Mouse (Mus musculus) heart, adult 9 months (tissue): ENCODE data around the gene Cbx8.
A peak's percentile ranks its signal among the peaks of the same experiment; 100 is the strongest.

ENCODE experiments used
- DNase-seq, 2 experiments: peaks; one replicate each; pipeline ENCODE4 v3.0.0; 2022; ENCODE audit warnings: low spot score in 2 of 2

Cbx8 gene

GRCm38 (mm10) chr11:119079445-119079837, 38.7 kb upstream of the Cbx8 start:
- no peak for DNase-seq

DNA sequence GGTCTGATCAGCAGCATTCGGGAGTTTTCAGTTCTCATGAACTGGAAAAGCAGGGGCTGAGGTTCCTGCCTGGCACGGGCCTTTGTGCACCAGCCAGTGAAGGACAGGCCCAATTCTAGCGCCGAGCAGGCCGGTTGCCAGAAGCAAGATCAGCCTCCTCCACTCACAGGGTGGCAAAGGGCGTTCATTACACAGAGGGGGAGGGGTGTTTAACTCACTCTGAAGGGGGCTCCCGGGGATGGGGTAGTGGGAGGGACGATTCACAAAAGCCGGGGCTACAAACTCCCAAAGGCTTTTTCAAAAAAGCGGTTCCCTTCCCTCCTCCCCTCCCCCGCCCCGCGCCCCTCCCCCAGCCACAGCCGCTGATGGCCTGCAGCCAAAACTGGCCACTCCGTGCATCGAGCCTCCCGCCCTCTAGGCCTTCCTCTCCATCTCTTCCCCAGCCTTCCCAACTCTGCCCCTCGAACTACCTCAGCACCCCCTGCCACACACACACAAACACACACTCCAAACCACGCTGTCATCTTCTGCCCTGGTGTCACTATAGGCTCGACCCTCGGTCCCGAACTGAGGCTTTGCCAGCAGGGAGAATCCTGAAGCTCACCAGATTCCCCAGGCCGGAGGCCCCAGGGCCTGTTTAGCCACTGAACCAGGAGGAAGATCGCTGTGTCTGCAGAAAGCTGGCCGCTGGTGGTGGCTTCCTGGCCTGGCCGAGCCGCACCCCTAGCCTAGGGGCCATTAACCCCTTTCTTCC, 38.1 kb upstream of the Cbx8 start:
- DNase-seq, result peak in 1 of 2 experiments; percentile 43

- no peak for DNase-seq
These were observed 37.0 kb upstream of the Cbx8 start for GRCm38 (mm10) chr11:119077755-119078154.

DNA sequence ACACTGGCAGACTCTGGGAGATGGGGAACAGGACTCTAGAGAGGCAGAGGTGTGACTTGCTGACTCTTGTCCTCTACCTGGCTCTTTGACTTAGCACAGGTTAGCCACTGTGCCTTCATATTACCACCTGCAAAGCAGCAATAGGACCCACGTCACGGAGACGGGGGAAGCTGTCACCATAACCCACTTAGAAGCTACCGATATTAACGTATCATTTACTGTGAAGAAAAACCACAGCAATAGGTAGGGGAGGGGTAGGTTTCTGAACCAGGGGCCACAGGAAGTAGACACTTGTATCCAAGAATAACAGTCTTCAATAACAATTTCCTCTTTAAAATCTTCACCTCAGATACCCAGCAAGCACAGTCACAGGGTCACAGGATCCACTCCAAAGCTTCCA, 35.0 kb upstream of the Cbx8 start:
- DNase-seq, result no peak

DNA sequence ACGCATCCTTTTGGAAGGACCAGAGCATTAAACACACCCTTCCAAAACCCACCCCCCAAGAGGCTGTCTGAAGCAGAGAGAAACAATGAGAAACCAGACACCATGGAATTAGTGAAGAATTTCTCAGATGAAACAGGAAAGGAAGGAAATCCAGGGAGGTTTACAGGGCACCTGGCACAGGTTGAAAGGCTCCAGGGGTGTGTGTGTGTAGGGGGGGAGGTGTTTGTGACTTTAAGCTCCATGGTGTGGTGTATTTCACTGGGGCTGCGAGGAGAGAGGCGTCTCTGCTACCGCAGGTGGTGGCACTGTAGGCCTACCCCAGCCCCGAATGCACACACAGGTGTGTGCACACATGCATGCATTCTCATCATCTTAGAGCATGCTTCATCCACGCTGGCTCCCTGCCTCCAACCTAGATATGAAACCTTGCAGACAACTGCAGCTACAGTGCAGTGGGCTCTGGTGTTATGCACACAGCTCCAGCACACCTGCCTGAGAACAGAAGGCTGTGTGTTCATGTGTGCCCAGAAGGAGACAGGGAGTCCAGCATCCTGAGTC, 33.2 kb upstream of the Cbx8 start:
- DNase-seq, result no peak

- no peak for DNase-seq
These were observed 32.2 kb upstream of the Cbx8 start for GRCm38 (mm10) chr11:119072986-119073385.

- no peak for DNase-seq
These were observed 31.5 kb upstream of the Cbx8 start for GRCm38 (mm10) chr11:119072239-119072638.

DNA sequence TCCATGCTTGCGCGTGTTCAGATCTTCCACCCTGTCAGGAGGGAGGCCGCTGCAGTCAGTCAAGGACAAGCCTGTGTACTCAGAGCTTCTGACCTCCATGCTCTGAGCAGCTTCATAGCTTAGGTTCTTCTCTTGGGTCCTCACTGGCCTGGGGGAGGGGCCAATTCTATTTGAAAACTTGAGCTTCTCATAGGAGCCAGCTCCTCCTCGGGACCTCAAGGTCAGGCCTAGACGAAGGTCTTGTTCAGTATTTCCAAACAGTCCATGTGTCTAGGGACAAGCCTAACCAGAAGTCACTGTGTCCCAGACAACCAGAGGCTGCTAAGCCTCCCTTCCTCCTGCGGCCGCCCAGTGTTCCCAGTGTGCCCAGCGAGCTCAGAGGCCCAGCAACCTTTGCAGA, 26.1 kb upstream of the Cbx8 start:
- no peak for DNase-seq

GRCm38 (mm10) chr11:119059256-119059655, 18.5 kb upstream of the Cbx8 start:
- no peak for DNase-seq

DNA sequence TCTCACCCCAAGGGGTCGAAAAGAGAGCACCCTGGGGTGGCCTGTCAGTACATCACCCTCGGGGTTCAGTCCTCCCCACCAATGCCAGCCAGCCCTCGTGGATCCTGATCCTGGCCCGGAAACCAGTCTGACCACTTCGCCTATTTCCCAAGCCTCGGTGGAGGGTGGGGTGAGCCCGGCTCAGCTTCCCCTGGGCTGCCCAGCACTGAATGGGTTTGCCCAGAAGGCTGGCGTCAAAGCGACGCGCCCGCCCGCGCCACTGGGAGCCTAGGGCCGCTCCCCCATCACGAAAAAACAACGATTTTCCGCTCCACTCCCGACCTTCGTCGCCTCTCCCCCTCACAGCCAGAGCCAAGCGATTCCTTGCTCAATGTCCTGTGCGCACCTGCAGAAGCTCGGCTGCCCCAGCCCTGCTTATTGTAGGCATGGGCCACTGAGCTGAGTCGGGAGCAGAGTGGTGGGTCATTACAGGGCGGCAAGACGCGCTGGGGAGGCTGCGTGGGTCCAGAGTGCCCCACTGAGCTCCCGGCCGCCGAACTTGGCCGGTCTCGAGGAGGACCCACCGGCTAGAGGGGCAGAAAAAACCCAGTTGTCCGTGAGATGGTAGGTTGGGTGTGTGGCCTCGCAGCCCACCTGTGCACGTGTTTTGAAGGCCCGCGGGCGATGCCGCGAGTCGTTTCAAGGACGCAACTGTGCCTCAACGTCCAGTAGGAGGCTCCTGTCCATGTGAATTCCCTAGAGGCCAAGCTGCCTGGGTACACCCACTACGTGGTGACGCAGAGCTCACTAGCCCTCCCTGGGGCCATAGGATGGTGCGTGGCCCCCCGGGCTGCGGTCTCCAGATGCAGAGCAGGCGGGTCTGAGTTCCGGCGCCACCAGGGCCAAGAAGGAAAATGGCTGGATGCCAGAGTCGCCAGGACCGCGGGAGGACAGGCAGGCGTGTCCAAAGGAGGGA, 17.5 kb upstream of the Cbx8 start:
- no peak for DNase-seq

DNA sequence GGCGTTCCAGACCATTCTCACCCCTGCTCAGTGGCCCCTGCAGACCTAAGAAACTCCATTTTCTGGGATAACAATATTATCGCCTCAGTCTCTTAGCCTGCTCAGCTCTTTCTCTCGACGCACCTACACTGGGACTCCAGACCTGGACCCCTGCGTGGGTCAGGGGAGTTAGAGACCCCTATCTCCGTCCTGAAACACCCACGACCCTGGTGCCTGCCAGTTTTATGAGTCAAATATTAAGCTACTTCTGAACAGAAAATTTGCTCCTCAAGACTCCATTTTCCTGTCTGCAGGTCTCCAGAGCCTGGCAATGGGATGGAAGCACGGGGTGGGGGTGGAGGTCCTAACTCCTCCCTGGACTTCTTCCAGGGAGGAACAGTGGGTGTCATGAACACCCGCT, 16.5 kb upstream of the Cbx8 start:
- DNase-seq, result no peak

DNA sequence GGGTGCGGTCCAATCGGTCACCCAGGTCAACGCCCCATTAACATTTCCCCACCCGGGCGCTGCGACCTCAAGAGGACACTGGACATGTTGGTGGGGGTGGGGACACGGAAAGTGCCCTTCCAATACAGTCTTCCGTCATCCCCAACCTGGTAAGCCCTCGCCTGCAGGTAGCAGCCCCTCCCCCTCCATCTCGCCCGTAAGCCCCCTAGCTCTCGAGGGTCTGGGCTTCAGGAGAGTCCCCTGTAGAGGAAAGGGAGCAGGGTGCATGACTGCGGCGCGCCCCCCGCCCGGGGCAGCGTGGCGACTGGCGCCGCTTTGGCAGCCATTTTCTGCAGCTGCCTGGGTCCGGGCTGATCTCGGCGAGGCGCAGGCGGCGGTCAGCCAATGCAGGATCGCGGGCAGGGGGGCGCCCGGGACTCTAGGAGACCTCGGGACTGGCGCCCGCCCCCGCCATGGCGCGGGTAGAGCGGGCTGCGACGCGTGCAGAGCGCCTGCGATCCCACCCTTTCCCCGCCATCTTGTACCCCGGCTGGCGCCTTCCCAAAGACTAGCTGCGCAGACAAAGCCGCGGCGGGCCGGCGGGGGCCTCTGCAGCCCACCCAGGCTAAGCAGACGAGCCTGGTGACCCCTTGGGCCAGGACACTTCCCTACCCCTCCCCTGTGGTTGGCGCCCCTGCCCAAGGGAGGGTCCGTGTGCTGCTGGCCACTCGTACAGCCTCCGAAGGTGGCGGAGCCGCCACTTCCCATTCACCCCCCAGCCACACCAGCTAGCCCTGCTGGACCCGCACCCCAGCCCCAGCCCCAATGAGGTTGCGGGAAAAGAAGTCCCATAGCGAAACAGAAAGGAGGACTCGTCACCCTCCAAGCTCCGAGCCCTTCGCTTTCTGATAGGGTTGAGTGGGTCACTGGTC, 15.8 kb upstream of the Cbx8 start:
- peak in 1 of 2 experiments; percentile 36 for DNase-seq

GRCm38 (mm10) chr11:119055571-119056131, 14.9 kb upstream of the Cbx8 start:
- no peak for DNase-seq

- DNase-seq, result no peak
These were observed 13.9 kb upstream of the Cbx8 start for GRCm38 (mm10) chr11:119054351-119055345.

GRCm38 (mm10) chr11:119053738-119054350, 13.1 kb upstream of the Cbx8 start:
- DNase-seq, result no peak

- peak; percentile 63 to 69 for DNase-seq
These were observed 12.5 kb upstream of the Cbx8 start for GRCm38 (mm10) chr11:119053257-119053670.

DNA sequence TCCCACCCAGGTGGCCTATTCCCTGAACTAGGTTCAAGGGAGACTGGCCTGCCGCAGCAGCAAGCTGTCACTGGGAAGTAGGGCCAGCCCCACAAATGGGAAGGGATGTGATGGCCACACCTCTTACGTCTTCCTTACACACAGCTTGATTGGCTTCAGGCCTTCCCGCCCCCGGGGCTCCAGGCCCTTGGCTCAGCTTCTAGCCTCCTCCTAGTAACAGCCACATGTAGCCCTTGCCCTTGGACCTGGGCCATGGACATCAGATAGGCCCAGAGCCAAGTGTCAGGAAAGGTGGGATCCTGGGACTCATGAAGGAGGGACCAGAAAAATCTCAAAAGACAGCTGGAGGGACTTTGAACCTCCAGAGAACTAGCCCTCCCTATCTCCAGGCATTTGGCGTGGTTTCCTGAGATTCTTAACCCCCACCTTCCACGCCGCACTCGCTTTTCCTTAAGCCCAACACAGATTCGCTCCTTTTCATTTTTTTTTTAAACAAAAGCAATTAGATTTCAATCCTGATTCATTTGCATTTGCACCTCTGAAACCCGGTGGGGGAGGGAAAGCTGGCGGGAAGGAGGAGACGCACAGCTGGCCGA, 12.0 kb upstream of the Cbx8 start:
- peak in 1 of 2 experiments; percentile 53 for DNase-seq

DNA sequence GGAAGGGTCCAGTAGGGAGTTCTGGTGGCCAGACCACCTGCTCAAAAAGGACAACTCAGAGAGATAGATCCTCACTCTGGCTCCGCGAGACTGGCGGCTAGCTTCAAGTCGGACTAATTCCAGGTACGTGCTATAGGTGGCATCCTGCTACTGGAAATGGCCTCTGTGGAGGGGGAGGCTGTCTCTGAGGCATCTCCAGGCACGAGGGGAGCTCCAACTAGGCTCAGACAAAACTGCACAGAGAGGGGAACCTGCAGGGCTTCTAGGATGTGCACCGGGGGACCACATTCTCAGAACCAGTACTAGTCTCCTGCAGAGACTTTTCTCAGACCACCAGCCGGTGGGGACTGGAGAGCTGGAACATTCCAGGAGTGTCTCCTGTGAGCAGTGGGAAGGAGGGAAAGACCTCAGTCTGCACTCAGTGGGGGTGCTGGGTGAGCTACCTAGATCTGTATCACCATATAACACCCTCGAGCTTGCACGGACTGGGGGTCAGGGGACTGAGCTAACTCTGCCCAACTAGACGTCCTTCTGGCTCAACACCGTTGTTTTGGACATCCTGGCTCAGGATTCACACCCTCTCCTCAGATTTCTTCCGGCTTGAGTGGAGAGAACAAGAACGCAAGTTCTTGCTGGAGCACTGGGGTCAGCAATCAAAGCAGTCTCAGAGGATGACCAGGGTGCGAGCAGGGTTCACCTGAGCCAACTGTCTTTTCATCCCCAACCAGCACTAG, 11.3 kb upstream of the Cbx8 start:
- DNase-seq, result peak in 1 of 2 experiments; percentile 31
